Mouse (Mus musculus): ENCODE data around the gene Sarnp.

DNA sequence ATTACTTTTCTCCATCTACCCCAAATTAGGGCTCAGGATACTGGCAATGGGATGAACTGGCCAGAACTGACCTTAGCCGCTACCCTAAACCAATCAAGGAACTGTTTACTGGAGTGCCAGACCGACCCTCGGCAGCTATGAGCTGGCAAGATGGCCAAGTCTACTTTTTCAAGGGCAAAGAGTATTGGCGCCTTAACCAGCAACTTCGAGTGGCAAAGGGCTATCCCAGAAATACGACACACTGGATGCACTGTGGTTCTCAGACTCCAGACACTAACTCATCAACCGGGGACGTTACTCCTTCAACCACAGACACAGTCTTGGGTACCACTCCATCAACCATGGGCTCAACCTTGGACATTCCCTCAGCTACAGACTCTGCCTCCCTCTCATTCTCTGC is 18.5 kb upstream of the Sarnp start:
- no peak for TF ChIP-seq POLR2A (IDR thresholded peaks at IDR 0.05; ENCODE audit: low read depth, low read length)
- no peak for TF ChIP-seq CTCF (conservative IDR thresholded peaks at IDR 0.05; ENCODE audit: insufficient read depth, insufficient read length, low read depth, low read length)

All from kidney, adult 2 months (tissue).